Mouse (Mus musculus): ENCODE data around the gene Tcte2. TPM values are rescaled to one million over a fixed set of nuclear protein-coding genes. Genes with fewer than 3 reads are reported as not detected.

Gene Tcte2
- total and polyA plus RNA-seq, 2 experiments from 2014 or later, result 10.0 to 26.6 TPM

DNA sequence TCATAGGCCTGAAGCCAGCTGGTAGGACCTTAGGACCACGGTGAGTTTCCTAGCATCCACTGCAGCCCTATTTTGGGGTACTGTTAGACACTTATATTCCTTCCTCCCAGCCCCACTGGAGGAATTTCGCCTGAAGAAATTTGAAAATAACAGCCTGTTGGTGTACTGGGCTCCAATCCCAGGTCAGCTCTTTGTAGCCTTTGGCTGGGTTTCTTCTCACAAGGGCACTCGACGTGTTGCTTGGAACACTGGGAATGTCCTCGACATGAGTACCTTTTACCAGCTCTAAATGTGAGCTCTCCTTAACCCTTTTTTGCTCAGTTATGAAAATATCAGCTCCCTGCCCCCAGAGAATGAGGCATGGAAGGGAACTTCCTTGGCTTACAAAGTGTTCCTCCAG is 65.7 kb downstream of the Tcte2 start:
- Histone ChIP-seq H3K36me3 (ENCODE audit: insufficient read depth, low read length) (no peaks in the 10 kb centered on the region), H3K4me3 (ENCODE audit: low read depth, low read length) (no peak overlapping the region), H3K4me1 (ENCODE audit: insufficient read depth, low read length) (no peaks in the 10 kb centered on the region), H3K9me3 (ENCODE audit: low read length) (no peaks in the 10 kb centered on the region), H3K27ac (ENCODE audit: low read depth, low read length) (no peak overlapping the region), H3K27me3 (ENCODE audit: insufficient read depth, low read length) (no peaks in the 10 kb centered on the region), H3K9ac (replicated peaks; ENCODE audit: low read length, poor library complexity, severe bottlenecking) (no peak overlapping the region), H3K4me2 (ENCODE audit: low read depth, low read length, poor library complexity, severe bottlenecking) (no peak overlapping the region)
- no peak for TF ChIP-seq CTCF (IDR thresholded peaks at IDR 0.05)
- WGBS, result 81% methylated on average over 5 of the region's 5 CpGs
- DNase-seq (ENCODE audit: low spot score), result no peak
- ATAC-seq (ENCODE audit: low FRiP score), result no peak

DNA sequence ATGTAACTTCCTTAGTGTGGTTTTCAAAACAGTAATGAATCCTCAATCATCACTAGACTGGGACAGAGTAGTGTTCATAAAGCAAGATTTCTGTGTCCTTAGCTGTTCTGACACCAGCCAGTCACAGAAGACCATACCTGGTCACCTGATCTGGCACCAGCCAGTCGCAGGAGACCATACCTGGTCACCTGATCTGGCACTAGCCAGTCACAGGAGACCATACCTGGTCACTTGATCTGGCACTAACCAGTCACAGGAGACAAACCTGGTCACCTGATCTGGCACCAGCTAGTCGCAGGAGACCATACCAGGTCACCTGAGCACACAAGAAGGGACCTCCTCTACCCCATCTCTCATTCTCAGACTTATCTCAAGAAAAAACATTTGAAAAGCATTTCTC is 66.4 kb downstream of the Tcte2 start:
- no peak for TF ChIP-seq CTCF (IDR thresholded peaks at IDR 0.05)
- Histone ChIP-seq H3K4me2 (ENCODE audit: low read depth, low read length, poor library complexity, severe bottlenecking) (no peak overlapping the region), H3K27ac (ENCODE audit: low read depth, low read length) (no peak overlapping the region), H3K4me3 (ENCODE audit: low read depth, low read length) (no peak overlapping the region), H3K9me3 (ENCODE audit: low read length) (no peaks in the 10 kb centered on the region), H3K9ac (replicated peaks; ENCODE audit: low read length, poor library complexity, severe bottlenecking) (no peak overlapping the region), H3K27me3 (ENCODE audit: insufficient read depth, low read length) (no peaks in the 10 kb centered on the region), H3K4me1 (ENCODE audit: insufficient read depth, low read length) (no peaks in the 10 kb centered on the region), H3K36me3 (ENCODE audit: insufficient read depth, low read length) (no peaks in the 10 kb centered on the region)
- peak; percentile 58; the same call in 1 of the 2 replicates for ATAC-seq (ENCODE audit: low FRiP score)
- 94% methylated on average over 2 of the region's 2 CpGs for WGBS
- DNase-seq (ENCODE audit: low spot score), result no peak

DNA sequence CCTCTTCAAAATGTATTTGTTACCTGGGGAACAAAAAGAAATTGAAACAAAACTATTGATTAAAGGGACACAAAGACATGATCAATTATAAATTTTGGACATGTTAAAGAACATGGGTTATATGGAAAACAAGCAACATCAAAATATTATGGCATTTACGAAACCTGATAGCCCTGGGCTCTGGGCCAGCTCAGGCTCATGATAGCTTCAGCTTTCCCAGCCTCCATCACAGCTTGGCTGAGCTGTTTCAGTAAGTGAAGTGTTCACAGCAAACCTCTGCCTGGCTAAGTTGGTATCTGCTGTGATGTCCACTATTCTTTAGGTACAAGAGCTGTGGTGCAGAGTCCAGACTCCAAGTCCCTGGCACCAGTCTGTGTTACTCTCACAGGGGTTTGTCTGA is 67.4 kb downstream of the Tcte2 start:
- no peaks in the 10 kb centered on the region for H3K27me3 ChIP-seq (ENCODE audit: insufficient read depth, low read length)
- no peak overlapping the region for H3K9ac ChIP-seq (replicated peaks; ENCODE audit: low read length, poor library complexity, severe bottlenecking)
- DNase-seq (ENCODE audit: low spot score), result no peak
- H3K4me3 ChIP-seq (ENCODE audit: low read depth, low read length), result no peak overlapping the region
- 89% methylated on average over 1 of the region's 1 CpGs for WGBS
- no peak overlapping the region for H3K27ac ChIP-seq (ENCODE audit: low read depth, low read length)
- H3K4me2 ChIP-seq (ENCODE audit: low read depth, low read length, poor library complexity, severe bottlenecking), result no peak overlapping the region
- H3K36me3 ChIP-seq (ENCODE audit: insufficient read depth, low read length), result no peaks in the 10 kb centered on the region
- TF ChIP-seq CTCF (IDR thresholded peaks at IDR 0.05), result no peak
- no peak for ATAC-seq (ENCODE audit: low FRiP score)
- no peaks in the 10 kb centered on the region for H3K9me3 ChIP-seq (ENCODE audit: low read length)
- no peaks in the 10 kb centered on the region for H3K4me1 ChIP-seq (ENCODE audit: insufficient read depth, low read length)

DNA sequence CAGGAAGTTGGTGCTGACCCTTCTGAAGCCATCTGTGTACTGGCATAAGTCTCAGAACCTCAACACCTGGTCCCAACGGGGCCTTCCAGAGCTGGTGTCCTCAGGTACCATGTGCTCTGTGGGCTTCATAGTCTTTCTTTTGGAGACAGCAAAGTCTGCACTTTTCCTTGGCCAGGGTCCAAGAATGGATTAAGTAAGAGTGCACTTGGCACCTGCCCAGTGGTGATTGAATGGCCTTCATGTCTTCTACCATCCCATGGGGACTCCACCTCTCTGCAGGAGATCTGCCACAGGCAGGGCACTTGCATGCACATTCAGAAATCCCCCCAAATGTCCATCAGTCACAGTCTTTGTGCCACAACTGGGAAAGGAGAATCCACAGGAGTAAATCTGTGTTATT is 74.0 kb downstream of the Tcte2 start:
- H3K27me3 ChIP-seq (ENCODE audit: insufficient read depth, low read length), result no peaks in the 10 kb centered on the region
- H3K4me1 ChIP-seq (ENCODE audit: insufficient read depth, low read length), result 0 out of 2 replicates have a peak, but pooled peaks cover 7% of the 10 kb centered on the region
- no peaks in the 10 kb centered on the region for H3K36me3 ChIP-seq (ENCODE audit: insufficient read depth, low read length)
- no peak overlapping the region for H3K4me3 ChIP-seq (ENCODE audit: low read depth, low read length)
- DNase-seq (ENCODE audit: low spot score) (no peak), ATAC-seq (ENCODE audit: low FRiP score) (no peak)
- no peak overlapping the region for H3K9ac ChIP-seq (replicated peaks; ENCODE audit: low read length, poor library complexity, severe bottlenecking)
- no peaks in the 10 kb centered on the region for H3K9me3 ChIP-seq (ENCODE audit: low read length)
- no peak overlapping the region for H3K27ac ChIP-seq (ENCODE audit: low read depth, low read length)
- TF ChIP-seq CTCF (IDR thresholded peaks at IDR 0.05), result no peak
- no peak overlapping the region for H3K4me2 ChIP-seq (ENCODE audit: low read depth, low read length, poor library complexity, severe bottlenecking)
- WGBS, result 86% methylated on average over 1 of the region's 1 CpGs

DNA sequence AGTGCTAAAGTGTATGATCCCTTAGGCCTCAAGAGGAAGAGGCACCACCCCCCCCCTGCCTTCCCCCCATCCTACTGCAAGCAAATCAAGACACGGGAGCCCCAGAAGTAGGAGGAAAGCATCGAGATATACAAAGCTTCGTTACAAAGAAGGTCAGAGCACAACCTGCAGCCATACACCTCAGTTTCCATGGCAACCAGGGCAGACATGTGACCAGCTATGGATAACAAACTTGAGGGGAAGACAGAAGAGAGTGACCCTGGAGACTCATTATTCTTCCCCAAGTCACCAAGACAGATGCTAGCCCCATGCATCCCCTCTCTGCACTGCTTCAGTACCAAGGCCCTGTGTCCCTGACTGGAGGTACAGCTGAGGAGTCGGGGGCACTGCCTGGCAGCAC is 74.5 kb downstream of the Tcte2 start:
- 0 out of 2 replicates have a peak, but pooled peaks cover 9% of the 10 kb centered on the region for H3K4me1 ChIP-seq (ENCODE audit: insufficient read depth, low read length)
- no peak for TF ChIP-seq CTCF (IDR thresholded peaks at IDR 0.05)
- DNase-seq (ENCODE audit: low spot score) (peak; percentile 60), ATAC-seq (ENCODE audit: low FRiP score) (peak; percentile 40; the same call in 1 of the 2 replicates)
- H3K36me3 ChIP-seq (ENCODE audit: insufficient read depth, low read length), result no peaks in the 10 kb centered on the region
- H3K4me2 ChIP-seq (ENCODE audit: low read depth, low read length, poor library complexity, severe bottlenecking), result no peak overlapping the region
- H3K27ac ChIP-seq (ENCODE audit: low read depth, low read length), result peak overlapping the region; percentile 3; the same call in 1 of the 2 replicates
- H3K9ac ChIP-seq (replicated peaks; ENCODE audit: low read length, poor library complexity, severe bottlenecking), result no peak overlapping the region
- no peaks in the 10 kb centered on the region for H3K9me3 ChIP-seq (ENCODE audit: low read length)
- no peaks in the 10 kb centered on the region for H3K27me3 ChIP-seq (ENCODE audit: insufficient read depth, low read length)
- WGBS, result 33% methylated on average over 4 of the region's 4 CpGs
- no peak overlapping the region for H3K4me3 ChIP-seq (ENCODE audit: low read depth, low read length)

DNA sequence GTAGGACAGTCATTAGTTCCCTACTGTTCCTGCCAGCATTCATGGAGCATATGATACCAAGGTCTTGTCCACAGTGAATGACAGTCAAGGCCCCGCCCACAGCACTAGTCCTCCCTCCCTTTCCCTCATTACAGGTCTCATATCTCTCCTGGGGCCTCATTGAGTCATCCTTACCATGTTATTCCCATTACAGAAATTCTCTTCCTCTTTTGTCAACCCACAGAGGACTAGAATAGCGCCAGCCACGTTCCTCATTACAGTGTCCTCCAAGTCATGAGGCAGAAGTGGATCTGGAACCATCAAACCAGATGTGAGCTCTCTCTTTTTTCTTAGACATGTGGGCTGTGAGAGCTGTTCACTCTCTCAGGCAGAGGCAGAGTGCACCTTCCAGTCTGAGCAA is 76.0 kb downstream of the Tcte2 start:
- WGBS, result 82% methylated on average over 3 of the region's 3 CpGs
- Histone ChIP-seq H3K4me2 (ENCODE audit: low read depth, low read length, poor library complexity, severe bottlenecking) (no peak overlapping the region), H3K9ac (replicated peaks; ENCODE audit: low read length, poor library complexity, severe bottlenecking) (no peak overlapping the region), H3K9me3 (ENCODE audit: low read length) (no peaks in the 10 kb centered on the region), H3K36me3 (ENCODE audit: insufficient read depth, low read length) (no peaks in the 10 kb centered on the region), H3K4me3 (ENCODE audit: low read depth, low read length) (no peak overlapping the region), H3K27me3 (ENCODE audit: insufficient read depth, low read length) (no peaks in the 10 kb centered on the region), H3K27ac (ENCODE audit: low read depth, low read length) (no peak overlapping the region), H3K4me1 (ENCODE audit: insufficient read depth, low read length) (0 out of 2 replicates have a peak, but pooled peaks cover 9% of the 10 kb centered on the region)
- no peak for DNase-seq (ENCODE audit: low spot score)
- no peak for TF ChIP-seq CTCF (IDR thresholded peaks at IDR 0.05)
- no peak for ATAC-seq (ENCODE audit: low FRiP score)
